Mouse (Mus musculus) lung, embryonic 14.5 days (tissue): ENCODE results near the gene Irs3. TPM values are rescaled to one million over a fixed set of nuclear protein-coding genes. Genes with fewer than 3 reads are reported as not detected.

Source experiments
- ATAC-seq: fragments of 200-750 bp; cut with Nextera tagmentation; 2 replicates; pipeline ENCODE4 v1.8.0; 2017; ENCODE audit warnings: mild to moderate bottlenecking, moderate TSS enrichment, moderate library complexity; ENCODE audit not compliant: insufficient read depth
- DNase-seq: peaks from one replicate; pipeline ENCODE4 v3.0.0-alpha.2; 2015
- H3K27ac ChIP-seq: fragments of 300-500 bp; sonication (generic); 2 replicates; pipeline ENCODE4 v1.5.1; 2014; ENCODE audit warnings: low read depth, mild to moderate bottlenecking, moderate library complexity
- H3K27me3 ChIP-seq: fragments of 300-500 bp; sonication (generic); 2 replicates; pipeline ENCODE4 v1.6.1; 2014; ENCODE audit warnings: low read length, control low read depth; ENCODE audit not compliant: insufficient read depth
- H3K36me3 ChIP-seq: fragments of 300-500 bp; sonication (generic); 2 replicates; pipeline ENCODE4 v1.6.1; 2014; ENCODE audit warnings: control low read depth; ENCODE audit not compliant: insufficient read depth
- H3K4me1 ChIP-seq: fragments of 300-500 bp; sonication (generic); 2 replicates; pipeline ENCODE4 v1.6.1; 2014; ENCODE audit warnings: antibody characterized with exemption, control low read depth; ENCODE audit not compliant: insufficient read depth
- H3K4me2 ChIP-seq: fragments of 300-500 bp; sonication (generic); 2 replicates; pipeline ENCODE4 v1.6.1; 2014; ENCODE audit warnings: mild to moderate bottlenecking
- H3K4me3 ChIP-seq: fragments of 300-500 bp; sonication (generic); 2 replicates; pipeline ENCODE4 v1.5.1; 2014; ENCODE audit warnings: low read depth, low read length
- H3K9ac ChIP-seq: fragments of 300-500 bp; sonication (generic); 2 replicates; pipeline ENCODE4 v1.6.1; 2014
- H3K9me3 ChIP-seq: fragments of 300-500 bp; sonication (generic); 2 replicates; pipeline ENCODE4 v1.6.1; 2016; ENCODE audit warnings: low read depth, low read length, control low read depth
- CTCF ChIP-seq: IDR thresholded peaks from 2 replicates; pipeline ENCODE4 v1.5.1; 2016; ENCODE audit warnings: antibody characterized with exemption, low read depth
- WGBS: fragments of 180-500 bp; shearing (Covaris S2); extraction: QIAGEN DNeasy Blood & Tissue Kit; methylation state at CpG from one replicate; pipeline ENCODE4 v1.1.7; 2014; 5-methylcytosine and 5-hydroxymethylcytosine counted together
- polyA plus RNA-seq: library from polyadenylated mRNA; unstranded; fragments of >200 nt; fragmentation: Nextera tagmentation; extraction: Ambion mirVana; gene quantifications from 2 replicates; pipeline ENCODE4 v1.2.1, GENCODE M21; 2014

The Irs3 gene
- polyA plus RNA-seq, 1 experiment from 2014 or later, result 0.08 TPM

- no peak overlapping the region for H3K4me3 ChIP-seq
- peaks cover 35% of the 10 kb centered on the region for H3K36me3 ChIP-seq
- H3K9ac ChIP-seq, result peak overlapping the region; percentile 75; the same call in 1 of the 2 replicates
- WGBS, result 48% methylated on average over 4 of the region's 4 CpGs
- no peaks in the 10 kb centered on the region for H3K27me3 ChIP-seq
- peak overlapping the region; percentile 68; the same call in 1 of the 2 replicates for H3K27ac ChIP-seq
- no peak for TF ChIP-seq CTCF
- H3K4me2 ChIP-seq, result peak overlapping the region; percentile 90
- ATAC-seq (no peak), DNase-seq (no peak)
- H3K9me3 ChIP-seq, result no peaks in the 10 kb centered on the region
- H3K4me1 ChIP-seq, result peaks cover 20% of the 10 kb centered on the region
Measured at GRCm38 (mm10) chr5:137631591-137631990, 13.9 kb downstream of the Irs3 start.

GRCm38 (mm10) chr5:137631171-137631570 is 14.3 kb downstream of the Irs3 start:
- TF ChIP-seq CTCF, result no peak
- Histone ChIP-seq H3K36me3 (peaks cover 31% of the 10 kb centered on the region), H3K4me1 (peaks cover 20% of the 10 kb centered on the region), H3K27me3 (no peaks in the 10 kb centered on the region), H3K27ac (peak overlapping the region; percentile 68), H3K4me2 (peak overlapping the region; percentile 90), H3K4me3 (peak overlapping the region; percentile 94), H3K9me3 (no peaks in the 10 kb centered on the region), H3K9ac (peak overlapping the region; percentile 75)
- 54% methylated on average over 9 of the region's 9 CpGs for WGBS
- DNase-seq (no peak), ATAC-seq (no peak)

GRCm38 (mm10) chr5:137630602-137631001 is 14.9 kb downstream of the Irs3 start:
- Histone ChIP-seq H3K27me3 (no peaks in the 10 kb centered on the region), H3K27ac (peak overlapping the region; percentile 68), H3K9ac (peak overlapping the region; percentile 75), H3K4me2 (peak overlapping the region; percentile 90), H3K4me3 (peak overlapping the region; percentile 94), H3K4me1 (peaks cover 20% of the 10 kb centered on the region), H3K36me3 (peaks cover 26% of the 10 kb centered on the region), H3K9me3 (no peaks in the 10 kb centered on the region)
- WGBS, result 17% methylated on average over 3 of the region's 3 CpGs
- DNase-seq, result peak; percentile 51
- ATAC-seq, result no peak
- TF ChIP-seq CTCF, result no peak

GRCm38 (mm10) chr5:137629906-137630545 is 15.5 kb downstream of the Irs3 start:
- no peaks in the 10 kb centered on the region for H3K27me3 ChIP-seq
- ATAC-seq, result no peak
- no peak for TF ChIP-seq CTCF
- peak overlapping the region; percentile 90 for H3K4me2 ChIP-seq
- H3K9me3 ChIP-seq, result no peaks in the 10 kb centered on the region
- peak overlapping the region; percentile 97 for H3K27ac ChIP-seq
- DNase-seq, result peak; percentile 45
- peak overlapping the region; percentile 94 for H3K4me3 ChIP-seq
- WGBS, result 16% methylated on average over 6 of the region's 6 CpGs
- H3K4me1 ChIP-seq, result peaks cover 20% of the 10 kb centered on the region
- peak overlapping the region; percentile 75 for H3K9ac ChIP-seq
- peaks cover 20% of the 10 kb centered on the region for H3K36me3 ChIP-seq

- Histone ChIP-seq H3K36me3 (peaks cover 16% of the 10 kb centered on the region), H3K4me1 (peaks cover 20% of the 10 kb centered on the region), H3K9me3 (no peaks in the 10 kb centered on the region), H3K4me3 (peak overlapping the region; percentile 94), H3K27me3 (no peaks in the 10 kb centered on the region), H3K4me2 (peak overlapping the region; percentile 90), H3K27ac (peak overlapping the region; percentile 97), H3K9ac (peak overlapping the region; percentile 75)
- DNase-seq (peak; percentile 78), ATAC-seq (peak; percentile 45)
- TF ChIP-seq CTCF, result no peak
- WGBS, result under 1% methylated on average over 23 of the region's 23 CpGs
Measured at GRCm38 (mm10) chr5:137629306-137629721, 16.2 kb downstream of the Irs3 start.

- Histone ChIP-seq H3K36me3 (peaks cover 10% of the 10 kb centered on the region), H3K4me2 (peak within 1 kb of the TSS; percentile 90), H3K4me3 (peak within 1 kb of the TSS; percentile 94), H3K27me3 (no peaks in the 10 kb centered on the region), H3K27ac (peak within 1 kb of the TSS; percentile 97), H3K9ac (peak within 1 kb of the TSS; percentile 75), H3K4me1 (peaks cover 20% of the 10 kb centered on the region), H3K9me3 (no peaks in the 10 kb centered on the region)
- ATAC-seq, result peak; percentile 97
- 0 out of 2 replicates have a peak, but pooled peaks have one; percentile 2 for TF ChIP-seq CTCF
- peak; percentile 100 for DNase-seq
- under 1% methylated on average over 46 of the region's 46 CpGs for WGBS
Measured at GRCm38 (mm10) chr5:137628498-137629305, 16.8 kb downstream of the Irs3 start, which contains the start of the genes Fbxo24, Lrch4 and Gm20605. Fbxo24 (minus strand) TSS chr5:137629002. Lrch4 (plus strand) TSS chr5:137629121. Gm20605 (plus strand) TSS chr5:137629175.

- H3K36me3 ChIP-seq, result peaks cover 6% of the 10 kb centered on the region; the same call in 1 of the 2 replicates
- H3K27me3 ChIP-seq, result no peaks in the 10 kb centered on the region
- H3K27ac ChIP-seq, result peak overlapping the region; percentile 90
- H3K4me2 ChIP-seq, result peak overlapping the region; percentile 90
- WGBS, result under 1% methylated on average over 9 of the region's 9 CpGs
- no peaks in the 10 kb centered on the region for H3K9me3 ChIP-seq
- ATAC-seq (no peak), DNase-seq (peak; percentile 53)
- H3K4me1 ChIP-seq, result peaks cover 20% of the 10 kb centered on the region
- H3K9ac ChIP-seq, result peak overlapping the region; percentile 61
- TF ChIP-seq CTCF, result no peak
- H3K4me3 ChIP-seq, result peak overlapping the region; percentile 94
Measured at GRCm38 (mm10) chr5:137627991-137628390, 17.5 kb downstream of the Irs3 start.
